Mouse (Mus musculus): ENCODE data around the gene Fam181a.

GRCm38 (mm10) chr12:103315831-103316545 is 5.2 kb downstream of the Fam181a start:
- TF ChIP-seq CTCF (IDR thresholded peaks at IDR 0.05; ENCODE audit: borderline replicate concordance, extremely low read depth, insufficient read depth, insufficient read length) (no peak), POLR2A (IDR thresholded peaks at IDR 0.05; ENCODE audit: borderline replicate concordance, extremely low read depth, insufficient read depth, insufficient read length, poor library complexity, severe bottlenecking) (no peak)

Data from brain, embryonic 14.5 days (tissue).